Mouse (Mus musculus) kidney, postnatal 0 days (tissue): ENCODE measurements around the gene Vmn1r221. TPM values are rescaled to one million over a fixed set of nuclear protein-coding genes. Genes with fewer than 3 reads are reported as not detected.

Experiments
- ATAC-seq: fragments of 200-750 bp; cut with Nextera tagmentation; replicated peaks from 2 replicates; pipeline ENCODE4 v1.8.0; 2017; ENCODE audit warnings: low read depth, moderate number of reproducible peaks, moderate TSS enrichment, moderate library complexity; ENCODE audit not compliant: low FRiP score
- DNase-seq: peaks from one replicate; pipeline ENCODE4 v3.0.0-alpha.2; 2016; ENCODE audit warnings: low spot score
- H3K27ac ChIP-seq: fragments of 300-500 bp; sonication (generic); 2 replicates; pipeline ENCODE4 v1.5.1; 2014; ENCODE audit warnings: mild to moderate bottlenecking
- H3K27me3 ChIP-seq: fragments of 300-500 bp; sonication (generic); 2 replicates; pipeline ENCODE4 v1.6.1; 2014; ENCODE audit warnings: low read length, mixed read lengths; ENCODE audit not compliant: insufficient read depth
- H3K36me3 ChIP-seq: fragments of 300-500 bp; sonication (generic); 2 replicates; pipeline ENCODE4 v1.6.1; 2014; ENCODE audit warnings: low read length, mixed read lengths; ENCODE audit not compliant: insufficient read depth
- H3K4me1 ChIP-seq: fragments of 300-500 bp; sonication (generic); replicated peaks from 2 replicates; pipeline ENCODE4 v1.6.1; 2014; ENCODE audit warnings: antibody characterized with exemption, low read length, mixed read lengths; ENCODE audit not compliant: insufficient read depth
- H3K4me2 ChIP-seq: fragments of 300-500 bp; sonication (generic); 2 replicates; pipeline ENCODE4 v1.6.1; 2014; ENCODE audit warnings: mild to moderate bottlenecking, low read length, moderate library complexity, mixed read lengths
- H3K4me3 ChIP-seq: fragments of 300-500 bp; sonication (generic); replicated peaks from 2 replicates; pipeline ENCODE4 v1.5.1; 2014; ENCODE audit warnings: low read depth, low read length
- H3K9ac ChIP-seq: fragments of 300-500 bp; sonication (generic); 2 replicates; pipeline ENCODE4 v1.6.1; 2014; ENCODE audit warnings: low read depth, low read length
- H3K9me3 ChIP-seq: fragments of 300-500 bp; sonication (generic); replicated peaks from 2 replicates; pipeline ENCODE4 v1.6.1; 2016; ENCODE audit warnings: low read length, inconsistent platforms, mixed read lengths
- CTCF ChIP-seq: IDR thresholded peaks from 2 replicates; pipeline ENCODE4 v1.5.1; 2016; ENCODE audit warnings: antibody characterized with exemption, low read depth, mild to moderate bottlenecking, moderate library complexity
- WGBS: fragments of 180-500 bp; shearing (Covaris S2); extraction: QIAGEN DNeasy Blood & Tissue Kit; methylation state at CpG from one replicate; pipeline ENCODE4 v1.1.7; 2014; 5-methylcytosine and 5-hydroxymethylcytosine counted together
- polyA plus RNA-seq: library from polyadenylated mRNA; unstranded; fragments of >200 nt; fragmentation: Nextera tagmentation; extraction: Ambion mirVana; gene quantifications from 2 replicates; pipeline ENCODE4 v1.2.1, GENCODE M21; 2015

The Vmn1r221 gene
- polyA plus RNA-seq, 1 experiment from 2014 or later: not detected

GRCm38 (mm10) chr13:23269681-23270080 is 55.8 kb downstream of the Vmn1r221 start:
- Histone ChIP-seq H3K4me1 (no peaks in the 10 kb centered on the region), H3K4me2 (peak overlapping the region; percentile 34), H3K9ac (no peak overlapping the region), H3K9me3 (no peaks in the 10 kb centered on the region), H3K27ac (no peak overlapping the region), H3K27me3 (no peaks in the 10 kb centered on the region), H3K36me3 (no peaks in the 10 kb centered on the region), H3K4me3 (0 out of 2 replicates have a peak overlapping the region, but pooled peaks have one; percentile 11)
- DNase-seq (no peak), ATAC-seq (no peak)
- TF ChIP-seq CTCF: no peak
- 26% methylated on average over 11 of the region's 11 CpGs for WGBS

GRCm38 (mm10) chr13:23270321-23271101 is 56.6 kb downstream of the Vmn1r221 start:
- DNase-seq (peak; percentile 1), ATAC-seq (peak; percentile 68; the same call in 1 of the 2 replicates)
- no peaks in the 10 kb centered on the region for H3K27me3 ChIP-seq
- H3K36me3 ChIP-seq: no peaks in the 10 kb centered on the region
- H3K9ac ChIP-seq: no peak overlapping the region
- no peak overlapping the region for H3K27ac ChIP-seq
- peak overlapping the region; percentile 34 for H3K4me2 ChIP-seq
- H3K4me3 ChIP-seq: peak overlapping the region; percentile 11
- no peak for TF ChIP-seq CTCF
- whole genome bisulfite sequencing: 3% methylated on average over 34 of the region's 34 CpGs
- H3K4me1 ChIP-seq: no peaks in the 10 kb centered on the region
- H3K9me3 ChIP-seq: no peaks in the 10 kb centered on the region

Other genes with a start within 250 kb of the Vmn1r221 start
- gene Vmn1r213, start 206.5 kb upstream of the Vmn1r221 start, polyA plus RNA-seq: not detected in 2 replicates
- gene Vmn1r214, start 183.7 kb upstream of the Vmn1r221 start, polyA plus RNA-seq: not detected in 2 replicates
- gene Vmn1r215, start 146.1 kb upstream of the Vmn1r221 start, polyA plus RNA-seq: not detected in 2 replicates
- gene Vmn1r217, start 95.9 kb upstream of the Vmn1r221 start, polyA plus RNA-seq: not detected in 2 replicates
- gene Vmn1r218, start 81.0 kb upstream of the Vmn1r221 start, polyA plus RNA-seq: not detected in 2 replicates
- gene Vmn1r219, start 54.8 kb upstream of the Vmn1r221 start, polyA plus RNA-seq: not detected in 2 replicates
- gene Vmn1r220, start 26.2 kb upstream of the Vmn1r221 start, polyA plus RNA-seq: not detected in 2 replicates
- not detected in 2 replicates for gene Vmn1r222, start 21.8 kb downstream of the Vmn1r221 start, polyA plus RNA-seq
- not detected in 2 replicates for gene Vmn1r223, start 33.0 kb downstream of the Vmn1r221 start, polyA plus RNA-seq
- 34.0 and 37.8 TPM in 2 replicates for gene Zfp322a, start 155.1 kb downstream of the Vmn1r221 start, polyA plus RNA-seq
- gene Abt1, start 209.7 kb downstream of the Vmn1r221 start, polyA plus RNA-seq: 10.0 and 10.4 TPM in 2 replicates